15 mouse cellular contexts compared by ENCODE assay signal in the genomic region with DNA sequence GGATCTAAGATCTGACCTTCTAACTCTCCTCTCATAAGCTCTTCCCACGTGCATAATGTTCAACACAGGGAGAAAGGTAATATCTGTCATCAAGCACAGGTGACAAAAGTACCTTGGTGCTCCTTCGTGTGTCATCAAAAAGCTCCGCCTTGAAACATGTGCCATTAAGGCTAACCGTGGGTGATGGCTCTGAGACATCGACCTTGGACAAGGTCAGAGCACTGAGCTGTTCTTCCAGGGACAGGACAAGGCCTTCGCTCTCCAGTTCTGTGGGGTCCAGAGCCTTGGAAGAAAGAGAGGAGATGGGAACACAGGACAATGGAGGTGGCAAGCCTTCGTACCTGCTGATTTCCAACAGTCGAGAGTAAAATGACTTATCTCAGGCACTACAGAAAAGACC.
"Had no signal": no experiment of that assay in that cellular context is flagged by ENCODE, and none has a peak within 500 bp of the region (broad histone marks: within the 10 kb centered on the region; RNA-seq: fewer than 3 reads in every experiment).

No protein-coding gene starts in this region.

- DNase-seq: gastrocnemius, adult 2 months; gastrocnemius, postnatal 10 days; gastrocnemius, postnatal 25 days; heart, adult 18-20 months; heart, postnatal 10 days; heart, postnatal 4 days; kidney, adult 18-20 months; kidney, adult 8-10 months; kidney, postnatal 10 days; kidney, postnatal 25 days; kidney, postnatal 4 days; layer of hippocampus, adult 9-11 months; layer of hippocampus, postnatal 36 days; left cerebral cortex, postnatal 4 days; liver, embryonic 13.5 days had no signal
